Mouse (Mus musculus) CH12.LX (cell line): ENCODE data around the gene Cnot4. TPM values are rescaled to one million over a fixed set of nuclear protein-coding genes. Genes with fewer than 3 reads are reported as not detected.

Experiments
- DNase-seq: peaks from one replicate; pipeline ENCODE4 v3.0.0-alpha.2; 2013; ENCODE audit errors: extremely low read depth
- H3K27ac ChIP-seq: 2 replicates; pipeline ENCODE4 v1.5.1; 2012; ENCODE audit warnings: low read depth, mild to moderate bottlenecking, control low read depth, moderate library complexity; ENCODE audit not compliant: insufficient read depth
- H3K27me3 ChIP-seq: replicated peaks from 2 replicates; pipeline ENCODE3; 2012; ENCODE audit warnings: inconsistent platforms
- H3K36me3 ChIP-seq, 2 experiments: replicated peaks in 1 of 2; 2 replicates each; pipeline versions ENCODE3 to v1.6.1; 2012; ENCODE audit warnings: inconsistent platforms in 1 of 2, low read length in 1 of 2, mild to moderate bottlenecking in 1 of 2, mixed read lengths in 1 of 2, moderate library complexity in 1 of 2; ENCODE audit not compliant: control insufficient read depth in 1 of 2, insufficient read depth in 1 of 2
- H3K4me1 ChIP-seq, 2 experiments: 2 replicates each; pipeline ENCODE4 v1.6.1; 2012; ENCODE audit warnings: inconsistent platforms in 1 of 2, moderate library complexity in 1 of 2; ENCODE audit not compliant: insufficient read depth in 2 of 2, control insufficient read depth in 1 of 2
- H3K4me2 ChIP-seq: 2 replicates; pipeline ENCODE4 v1.6.1; 2012; ENCODE audit warnings: low read depth, mild to moderate bottlenecking, control low read depth; ENCODE audit not compliant: poor library complexity, insufficient read depth, severe bottlenecking
- H3K4me3 ChIP-seq, 3 experiments: fragments of 150-350 bp in 1 of 3; sonication (generic) in 1 of 3; replicated peaks in 1 of 3; 2 replicates each; pipeline versions ENCODE3 to v1.5.1; 2011 to 2012; ENCODE audit warnings: low read depth in 2 of 3, low read length in 2 of 3, mild to moderate bottlenecking in 2 of 3, moderate library complexity in 2 of 3, control low read depth in 1 of 3, improper control_type of control experiment in 1 of 3, inconsistent platforms in 1 of 3, mixed read lengths in 1 of 3; ENCODE audit not compliant: poor library complexity in 1 of 3
- H3K79me2 ChIP-seq: replicated peaks from 2 replicates; pipeline ENCODE4 v1.6.1; 2012; ENCODE audit warnings: mild to moderate bottlenecking, moderate library complexity; ENCODE audit not compliant: control insufficient read depth, poor library complexity, insufficient read depth, severe bottlenecking; ENCODE audit errors: extremely low read depth
- H3K9ac ChIP-seq: 2 replicates; pipeline ENCODE4 v1.6.1; 2012; ENCODE audit warnings: low read depth, mild to moderate bottlenecking, control low read depth, moderate library complexity; ENCODE audit not compliant: insufficient read depth
- H3K9me3 ChIP-seq: replicated peaks from 2 replicates; pipeline ENCODE3; 2012; ENCODE audit warnings: low read length, inconsistent platforms, mixed read lengths
- CHD2 ChIP-seq: IDR thresholded peaks from 2 replicates; pipeline ENCODE4 v1.6.1; 2011; ENCODE audit warnings: low read length, improper control_type of control experiment
- CTCF ChIP-seq, 2 experiments: IDR thresholded peaks in 1 of 2; conservative IDR thresholded peaks in 1 of 2; 2 replicates each; pipeline ENCODE4 v1.5.1; 2011 to 2012; ENCODE audit warnings: low read depth in 2 of 2, low read length in 2 of 2, improper control_type of control experiment in 1 of 2, inconsistent platforms in 1 of 2, mild to moderate bottlenecking in 1 of 2, moderate library complexity in 1 of 2
- E2F4 ChIP-seq: IDR thresholded peaks from 2 replicates; pipeline ENCODE4 v1.6.1; 2011; ENCODE audit warnings: low read depth, low read length, improper control_type of control experiment; ENCODE audit not compliant: insufficient replicate concordance
- ELF1 ChIP-seq: IDR thresholded peaks from 2 replicates; pipeline ENCODE4 v1.6.1; 2014; ENCODE audit warnings: low read depth, mild to moderate bottlenecking, inconsistent platforms, low read length, improper control_type of control experiment
- EP300 ChIP-seq: IDR thresholded peaks from 2 replicates; pipeline ENCODE4 v1.6.1; 2011; ENCODE audit warnings: low read length, improper control_type of control experiment
- GABPA ChIP-seq: IDR thresholded peaks from 2 replicates; pipeline ENCODE4 v1.6.1; 2012; ENCODE audit warnings: low read depth, low read length, improper control_type of control experiment, inconsistent platforms; ENCODE audit not compliant: insufficient replicate concordance
- HCFC1 ChIP-seq: IDR thresholded peaks from 2 replicates; pipeline ENCODE4 v1.6.1; 2012; ENCODE audit warnings: low read depth, mild to moderate bottlenecking, inconsistent platforms, low read length, improper control_type of control experiment
- IRF4 ChIP-seq: IDR thresholded peaks from 2 replicates; pipeline ENCODE4 v1.6.1; 2014; ENCODE audit warnings: low read depth, mild to moderate bottlenecking, inconsistent platforms, low read length, improper control_type of control experiment
- JUN ChIP-seq: IDR thresholded peaks from 2 replicates; pipeline ENCODE4 v1.6.1; 2011; ENCODE audit warnings: low read depth, mild to moderate bottlenecking, low read length, improper control_type of control experiment, moderate library complexity; ENCODE audit not compliant: insufficient read depth
- JUND ChIP-seq: conservative IDR thresholded peaks from 2 replicates; pipeline ENCODE4 v1.6.1; 2011; ENCODE audit warnings: low read depth, low read length, improper control_type of control experiment
- KAT2A ChIP-seq: IDR thresholded peaks from 2 replicates; pipeline ENCODE4 v1.6.1; 2012; ENCODE audit warnings: low read length, improper control_type of control experiment, inconsistent platforms; ENCODE audit not compliant: insufficient replicate concordance
- MAFK ChIP-seq: IDR thresholded peaks from 2 replicates; pipeline ENCODE4 v1.6.1; 2011; ENCODE audit warnings: low read length, improper control_type of control experiment; ENCODE audit not compliant: insufficient replicate concordance
- MAZ ChIP-seq: IDR thresholded peaks from 2 replicates; pipeline ENCODE4 v1.6.1; 2012; ENCODE audit warnings: low read depth, mild to moderate bottlenecking, inconsistent platforms, low read length, improper control_type of control experiment, moderate library complexity
- MXI1 ChIP-seq: IDR thresholded peaks from 2 replicates; pipeline ENCODE4 v1.6.1; 2011; ENCODE audit warnings: mild to moderate bottlenecking, low read depth, low read length, improper control_type of control experiment
- NELFE ChIP-seq: IDR thresholded peaks from 2 replicates; pipeline ENCODE4 v1.6.1; 2011; ENCODE audit warnings: low read depth, low read length, improper control_type of control experiment
- NRF1 ChIP-seq: IDR thresholded peaks from 2 replicates; pipeline ENCODE4 v1.6.1; 2014; ENCODE audit warnings: low read depth, mild to moderate bottlenecking, inconsistent platforms, low read length, improper control_type of control experiment, moderate library complexity
- POLR2AphosphoS2 ChIP-seq: IDR thresholded peaks from 2 replicates; pipeline ENCODE4 v1.6.1; 2011; ENCODE audit warnings: low read depth, low read length, improper control_type of control experiment
- RAD21 ChIP-seq: IDR thresholded peaks from 2 replicates; pipeline ENCODE4 v1.6.1; 2011; ENCODE audit warnings: low read depth, mild to moderate bottlenecking, low read length, improper control_type of control experiment, moderate library complexity
- SIN3A ChIP-seq: IDR thresholded peaks from 2 replicates; pipeline ENCODE4 v1.6.1; 2012; ENCODE audit warnings: low read length, improper control_type of control experiment, inconsistent platforms
- TBP ChIP-seq: conservative IDR thresholded peaks from 2 replicates; pipeline ENCODE4 v1.6.1; 2011; ENCODE audit warnings: low read depth, low read length, improper control_type of control experiment
- USF1 ChIP-seq: IDR thresholded peaks from 2 replicates; pipeline ENCODE4 v1.6.1; 2014; ENCODE audit warnings: low read depth, mild to moderate bottlenecking, inconsistent platforms, low read length, improper control_type of control experiment
- USF2 ChIP-seq: conservative IDR thresholded peaks from 2 replicates; pipeline ENCODE4 v1.6.1; 2011; ENCODE audit warnings: low read depth, low read length, improper control_type of control experiment
- ZC3H11A ChIP-seq: IDR thresholded peaks from 2 replicates; pipeline ENCODE4 v1.6.1; 2012; ENCODE audit warnings: low read depth, mild to moderate bottlenecking, inconsistent platforms, low read length, improper control_type of control experiment
- ZKSCAN1 ChIP-seq: IDR thresholded peaks from 2 replicates; pipeline ENCODE4 v1.6.1; 2012; ENCODE audit warnings: low read depth, inconsistent platforms, low read length, improper control_type of control experiment, borderline replicate concordance
- ZMIZ1 ChIP-seq: IDR thresholded peaks from 2 replicates; pipeline ENCODE4 v1.6.1; 2012; ENCODE audit warnings: low read depth, mild to moderate bottlenecking, inconsistent platforms, low read length, improper control_type of control experiment
- dilution Hi-C: fragments of 300-500 bp; cut with MboI; formaldehyde crosslinking; loops from 2 replicates; pipeline ENCODE4 v1.14.3; 2020; ENCODE audit warnings: low sequenced_read_pairs; ENCODE audit not compliant: extremely low pct_unique_long_range_greater_than_20kb, extremely low pct_ligation_motif_present
- in situ Hi-C: fragments of 300-500 bp; cut with MboI; formaldehyde crosslinking; loops from 3 replicates; pipeline ENCODE4 v1.14.3; 2019; ENCODE audit warnings: low sequenced_read_pairs, low pct_ligation_motif_present, low pct_unique_long_range_greater_than_20kb, mixed read lengths
- polyA plus RNA-seq: library from polyadenylated mRNA; unstranded; fragments of >175 nt; gene quantifications from 2 replicates; pipeline ENCODE4 v1.2.1, GENCODE M21; 2012; ENCODE audit warnings: low read depth; ENCODE audit not compliant: insufficient read length
- total RNA-seq, 2 experiments: library from RNA; depleted of rRNA; stranded (reverse); fragments of 300-350 nt in 1 of 2; fragments of >200 nt in 1 of 2; gene quantifications; 2 replicates each; pipeline ENCODE4 v1.2.3; 2012 to 2014

Cnot4 gene
- total and polyA plus RNA-seq, 3 experiments = 6.0 to 25.1 (median 8.7) TPM

DNA sequence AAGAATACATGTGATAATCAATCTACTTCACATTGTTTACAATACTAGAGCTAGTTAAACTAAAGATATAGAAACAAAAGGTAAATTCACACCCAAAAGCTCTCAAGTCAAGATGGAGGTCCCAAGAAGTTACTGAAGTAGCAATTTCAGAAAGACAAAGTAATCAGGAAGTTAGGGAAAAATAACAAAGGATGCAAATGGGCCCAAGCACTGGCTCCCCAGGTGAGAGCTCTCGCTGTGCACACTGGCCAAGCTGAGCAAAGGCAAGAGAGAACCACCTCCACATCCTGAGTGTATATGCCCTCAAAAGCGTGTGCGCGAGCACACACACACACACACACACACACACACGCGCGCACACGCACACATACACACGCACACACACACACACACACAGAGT is 58.4 kb downstream of the Cnot4 start:
- H3K4me1 ChIP-seq = no peaks in the 10 kb centered on the region
- no peak for DNase-seq
- no peaks in the 10 kb centered on the region for H3K9me3 ChIP-seq
- no peak overlapping the region for H3K9ac ChIP-seq
- H3K4me3 ChIP-seq = no peak overlapping the region
- no peak overlapping the region for H3K4me2 ChIP-seq
- in situ Hi-C loops (no loop called here), dilution Hi-C loops (no loop called here)
- no peaks in the 10 kb centered on the region for H3K79me2 ChIP-seq
- H3K27ac ChIP-seq = no peak overlapping the region
- H3K36me3 ChIP-seq = peaks cover 32 to 71% of the 10 kb centered on the region in 2 experiments
- no peaks in the 10 kb centered on the region for H3K27me3 ChIP-seq
- TF ChIP-seq KAT2A = no peak
- no peak for TF ChIP-seq ZC3H11A
- TF ChIP-seq USF2 = no peak
- no peak for TF ChIP-seq JUN
- no peak for TF ChIP-seq CTCF (conservative IDR thresholded peaks at IDR 0.05 in 1 of 2, IDR thresholded peaks at IDR 0.05 in 1 of 2; ENCODE audit: low read depth in 2 of 2, low read length in 2 of 2)
- TF ChIP-seq EP300 = no peak
- TF ChIP-seq MXI1 = no peak
- no peak for TF ChIP-seq CHD2
- TF ChIP-seq IRF4 = no peak
- TF ChIP-seq E2F4 = no peak
- no peak for TF ChIP-seq ZKSCAN1
- TF ChIP-seq ZMIZ1 = no peak
- no peak for TF ChIP-seq TBP
- no peak for TF ChIP-seq ELF1
- TF ChIP-seq RAD21 = no peak
- TF ChIP-seq USF1 = no peak
- TF ChIP-seq NRF1 = no peak

DNA sequence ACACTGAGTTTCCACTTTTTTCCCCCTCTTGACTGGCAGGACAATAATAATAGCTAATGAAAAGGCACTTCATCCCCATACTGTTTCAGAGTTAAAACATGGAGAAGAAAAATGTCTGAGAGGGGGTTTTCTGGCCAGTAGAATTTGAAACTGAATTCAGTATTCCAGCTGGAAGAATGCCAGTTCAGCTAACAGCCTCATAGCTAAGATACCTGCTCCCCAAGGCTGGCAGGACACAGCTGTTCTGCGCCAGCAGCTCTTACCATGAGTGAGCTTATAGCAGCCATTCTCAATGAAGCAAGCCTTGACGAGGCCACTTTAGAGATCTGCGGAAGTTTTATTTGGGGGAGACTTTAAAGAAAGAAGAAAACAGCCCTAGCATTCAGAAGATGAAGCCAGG is 62.3 kb downstream of the Cnot4 start:
- no peak for DNase-seq
- dilution Hi-C loops = no loop called here
- Histone ChIP-seq H3K79me2 (no peaks in the 10 kb centered on the region), H3K27me3 (no peaks in the 10 kb centered on the region), H3K4me3 (no peak overlapping the region), H3K36me3 (peaks cover 22 to 70% of the 10 kb centered on the region in 2 experiments), H3K4me1 (no peaks in the 10 kb centered on the region), H3K4me2 (no peak overlapping the region), H3K9me3 (no peaks in the 10 kb centered on the region), H3K27ac (no peak overlapping the region), H3K9ac (no peak overlapping the region)
- in situ Hi-C loops = no loop called here
- TF ChIP-seq MAFK (no peak), HCFC1 (no peak), NELFE (no peak), ZKSCAN1 (no peak), POLR2AphosphoS2 (no peak), ZC3H11A (no peak), CHD2 (no peak), NRF1 (no peak), MAZ (no peak), SIN3A (no peak), JUND (no peak), GABPA (no peak), CTCF (conservative IDR thresholded peaks at IDR 0.05 in 1 of 2, IDR thresholded peaks at IDR 0.05 in 1 of 2; ENCODE audit: low read depth in 2 of 2, low read length in 2 of 2) (no peak), ELF1 (no peak)
